Mouse (Mus musculus) lung, postnatal 0 days (tissue): ENCODE results near the gene Kifc5b. TPM values are rescaled to one million over a fixed set of nuclear protein-coding genes. Genes with fewer than 3 reads are reported as not detected.
A peak's percentile ranks its signal among the peaks of the same experiment; 100 is the strongest.

Source experiments
- ATAC-seq: fragments of 200-750 bp; cut with Nextera tagmentation; 2 replicates; pipeline ENCODE4 v1.8.0; 2017; ENCODE audit warnings: moderate library complexity
- DNase-seq: peaks from one replicate; pipeline ENCODE4 v3.0.0-alpha.2; 2016; ENCODE audit warnings: low spot score
- H3K27ac ChIP-seq: fragments of 300-500 bp; sonication (generic); 2 replicates; pipeline ENCODE4 v1.5.1; 2014; ENCODE audit warnings: antibody characterized with exemption, mild to moderate bottlenecking, low read length, mixed read lengths
- H3K27me3 ChIP-seq: fragments of 300-500 bp; sonication (generic); replicated peaks from 2 replicates; pipeline ENCODE4 v1.6.1; 2014; ENCODE audit warnings: low read length, mixed read lengths; ENCODE audit not compliant: insufficient read depth
- H3K36me3 ChIP-seq: fragments of 300-500 bp; sonication (generic); 2 replicates; pipeline ENCODE4 v1.6.1; 2014; ENCODE audit warnings: low read length, mixed read lengths; ENCODE audit not compliant: insufficient read depth
- H3K4me1 ChIP-seq: fragments of 300-500 bp; sonication (generic); 2 replicates; pipeline ENCODE4 v1.6.1; 2014; ENCODE audit warnings: antibody characterized with exemption, low read depth, low read length, mixed read lengths; ENCODE audit not compliant: insufficient read depth
- H3K4me2 ChIP-seq: fragments of 300-500 bp; sonication (generic); replicated peaks from 2 replicates; pipeline ENCODE4 v1.6.1; 2014; ENCODE audit warnings: low read depth, mild to moderate bottlenecking, low read length, moderate library complexity, mixed read lengths
- H3K4me3 ChIP-seq: fragments of 300-500 bp; sonication (generic); 2 replicates; pipeline ENCODE4 v1.5.1; 2014; ENCODE audit warnings: low read depth, low read length
- H3K9ac ChIP-seq: fragments of 300-500 bp; sonication (generic); replicated peaks from 2 replicates; pipeline ENCODE4 v1.6.1; 2014; ENCODE audit warnings: low read depth, mild to moderate bottlenecking
- H3K9me3 ChIP-seq: fragments of 300-500 bp; sonication (generic); 2 replicates; pipeline ENCODE4 v1.6.1; 2016; ENCODE audit warnings: low read length, mixed read lengths
- CTCF ChIP-seq: IDR thresholded peaks from 2 replicates; pipeline ENCODE4 v1.5.1; 2016; ENCODE audit warnings: antibody characterized with exemption, mild to moderate bottlenecking
- EP300 ChIP-seq: IDR thresholded peaks from 2 replicates; pipeline ENCODE4 v1.6.1; 2016; ENCODE audit warnings: antibody characterized with exemption, mild to moderate bottlenecking, control low read depth
- WGBS: fragments of 180-500 bp; shearing (Covaris S2); extraction: QIAGEN DNeasy Blood & Tissue Kit; methylation state at CpG from one replicate; pipeline ENCODE4 v1.1.7; 2014; 5-methylcytosine and 5-hydroxymethylcytosine counted together
- polyA plus RNA-seq: library from polyadenylated mRNA; unstranded; fragments of >200 nt; fragmentation: Nextera tagmentation; extraction: Ambion mirVana; gene quantifications from 2 replicates; pipeline ENCODE4 v1.2.1, GENCODE M21; 2015

Kifc5b gene
- polyA plus RNA-seq, 1 experiment from 2014 or later: 0.35 TPM

DNA sequence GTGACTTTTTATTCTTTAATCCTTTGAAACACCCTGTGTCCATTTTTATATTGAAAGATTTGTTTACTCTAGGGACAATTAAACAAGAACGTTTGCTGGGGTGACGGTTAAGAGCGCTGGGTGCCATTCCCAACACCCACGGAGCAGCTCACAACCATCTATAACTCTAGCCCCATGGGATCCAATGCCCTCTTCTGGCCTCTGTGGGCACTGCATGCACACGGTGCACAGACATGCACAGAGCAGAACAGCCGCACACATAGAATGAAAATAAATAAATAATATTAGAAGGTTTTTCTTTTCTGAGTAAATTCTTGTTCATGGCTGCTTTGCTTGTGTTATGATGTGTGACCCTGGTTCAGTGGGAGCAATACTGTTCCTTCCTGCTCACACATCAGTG lies 37.7 kb upstream of the Kifc5b start:
- peaks cover 4% of the 10 kb centered on the region; the same call in 1 of the 2 replicates for H3K4me1 ChIP-seq
- H3K9me3 ChIP-seq: no peaks in the 10 kb centered on the region
- no peaks in the 10 kb centered on the region for H3K36me3 ChIP-seq
- no peaks in the 10 kb centered on the region for H3K27me3 ChIP-seq
- no peak overlapping the region for H3K4me2 ChIP-seq
- no peak overlapping the region for H3K9ac ChIP-seq
- no peak for ATAC-seq
- no peak overlapping the region for H3K27ac ChIP-seq
- TF ChIP-seq EP300 (no peak), CTCF (peak; percentile 34; the same call in 1 of the 2 replicates)
- H3K4me3 ChIP-seq: no peak overlapping the region
- no peak for DNase-seq
- 79% methylated on average over 6 of the region's 6 CpGs for WGBS

DNA sequence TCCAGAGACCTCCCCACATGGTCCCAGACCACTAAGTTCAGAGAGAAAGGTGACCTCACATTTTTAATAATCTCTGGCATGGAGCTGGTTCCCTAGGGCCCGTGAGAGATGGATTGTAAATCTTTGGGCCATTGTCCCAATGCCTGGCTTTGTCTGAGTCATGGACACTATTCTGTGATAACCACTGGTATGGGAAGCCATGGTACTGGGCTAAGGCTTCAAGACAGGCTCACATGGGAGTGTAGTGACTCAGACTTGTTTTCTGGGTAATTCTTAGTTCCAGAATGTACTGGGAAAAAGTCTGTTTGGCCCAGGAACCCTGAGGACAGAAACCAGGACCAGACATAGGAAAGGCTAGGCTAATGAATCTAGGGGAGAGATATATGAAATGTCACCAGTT lies 34.2 kb upstream of the Kifc5b start:
- Histone ChIP-seq H3K27ac (no peak overlapping the region), H3K27me3 (no peaks in the 10 kb centered on the region), H3K4me1 (peaks cover 12% of the 10 kb centered on the region; the same call in 1 of the 2 replicates), H3K4me2 (no peak overlapping the region), H3K9ac (no peak overlapping the region), H3K4me3 (no peak overlapping the region), H3K9me3 (no peaks in the 10 kb centered on the region), H3K36me3 (no peaks in the 10 kb centered on the region)
- ATAC-seq (no peak), DNase-seq (no peak)
- 71% methylated on average over 1 of the region's 1 CpGs for WGBS
- TF ChIP-seq EP300 (no peak), CTCF (no peak)

DNA sequence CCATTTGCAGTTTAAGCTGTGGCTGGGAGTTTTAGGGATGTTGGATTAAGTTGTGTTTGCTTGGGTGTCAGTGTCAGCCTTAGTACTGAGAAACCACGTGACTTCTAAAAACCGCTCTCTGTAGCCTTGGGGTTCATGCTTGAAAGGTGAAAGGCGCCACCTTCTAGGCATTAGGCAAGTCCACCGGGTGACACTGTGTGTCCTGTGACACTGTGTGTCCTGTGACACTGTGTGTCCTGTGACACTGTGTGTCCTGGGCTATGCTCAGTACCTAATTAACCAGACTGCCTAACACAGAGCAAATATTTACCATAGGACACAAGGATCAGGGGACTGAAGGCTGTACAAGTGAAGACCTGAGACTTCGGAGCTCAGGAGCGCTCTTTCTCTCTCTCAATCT lies 33.3 kb upstream of the Kifc5b start:
- TF ChIP-seq EP300 (no peak), CTCF (no peak)
- no peaks in the 10 kb centered on the region for H3K36me3 ChIP-seq
- peaks cover 12% of the 10 kb centered on the region; the same call in 1 of the 2 replicates for H3K4me1 ChIP-seq
- 72% methylated on average over 6 of the region's 6 CpGs for WGBS
- no peaks in the 10 kb centered on the region for H3K27me3 ChIP-seq
- DNase-seq: no peak
- H3K4me2 ChIP-seq: no peak overlapping the region
- H3K27ac ChIP-seq: 0 out of 2 replicates have a peak overlapping the region, but pooled peaks have one; percentile 54
- no peaks in the 10 kb centered on the region for H3K9me3 ChIP-seq
- H3K9ac ChIP-seq: no peak overlapping the region
- H3K4me3 ChIP-seq: no peak overlapping the region
- no peak for ATAC-seq

DNA sequence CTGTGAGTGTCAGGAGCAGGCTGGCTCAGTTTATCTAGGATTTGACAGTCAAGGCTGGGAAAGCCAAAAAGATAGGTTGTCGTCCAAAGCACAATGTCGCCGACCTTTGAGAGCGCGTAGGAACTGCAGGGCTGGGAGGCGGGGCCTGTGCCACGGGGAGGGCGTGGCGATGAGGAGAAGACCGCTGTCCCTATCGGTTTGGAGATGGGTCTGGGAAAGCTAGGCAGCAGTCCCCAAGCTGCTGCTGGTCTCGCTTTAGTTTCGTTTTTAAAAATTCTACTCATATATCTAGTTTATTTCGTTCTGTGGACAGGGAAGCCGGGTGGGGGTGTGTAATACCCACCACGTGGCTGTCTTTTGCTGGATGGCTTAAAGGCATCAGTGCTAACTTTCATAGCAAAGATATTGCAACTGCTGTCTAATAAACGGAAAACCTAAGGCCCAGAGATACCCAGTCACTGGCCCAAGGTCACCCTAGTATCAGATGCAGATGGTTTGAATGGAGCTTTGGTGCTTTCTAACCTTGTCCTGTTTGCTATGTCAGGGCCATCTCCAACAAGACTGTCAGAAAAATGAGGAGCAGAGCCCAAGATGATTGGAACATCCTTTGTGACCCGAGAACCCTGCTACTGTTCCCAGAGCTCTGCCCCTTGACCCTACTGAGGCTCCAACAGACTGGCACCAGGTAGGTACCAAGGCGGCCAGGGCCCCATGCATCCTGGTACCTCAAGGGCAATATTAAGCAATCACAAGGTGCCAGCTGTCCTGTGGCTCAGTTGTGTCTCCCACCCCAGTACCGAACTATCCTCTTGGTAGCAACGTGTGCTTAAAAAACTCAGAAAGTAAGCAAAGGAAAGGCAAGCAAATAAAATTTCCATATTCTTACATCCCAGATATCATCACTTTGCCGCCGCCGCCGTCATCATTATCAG lies 31.6 kb upstream of the Kifc5b start:
- WGBS: 18% methylated on average over 25 of the region's 25 CpGs
- H3K36me3 ChIP-seq: no peaks in the 10 kb centered on the region
- peaks cover 12% of the 10 kb centered on the region; the same call in 1 of the 2 replicates for H3K4me1 ChIP-seq
- no peaks in the 10 kb centered on the region for H3K27me3 ChIP-seq
- H3K4me3 ChIP-seq: peak overlapping the region; percentile 26
- peak; percentile 79 for ATAC-seq
- peak overlapping the region; percentile 29; the same call in 1 of the 2 replicates for H3K9ac ChIP-seq
- no peak for DNase-seq
- peak overlapping the region; percentile 54; the same call in 1 of the 2 replicates for H3K27ac ChIP-seq
- no peaks in the 10 kb centered on the region for H3K9me3 ChIP-seq
- no peak for TF ChIP-seq EP300
- peak; percentile 74 for TF ChIP-seq CTCF
- H3K4me2 ChIP-seq: peak overlapping the region; percentile 55

DNA sequence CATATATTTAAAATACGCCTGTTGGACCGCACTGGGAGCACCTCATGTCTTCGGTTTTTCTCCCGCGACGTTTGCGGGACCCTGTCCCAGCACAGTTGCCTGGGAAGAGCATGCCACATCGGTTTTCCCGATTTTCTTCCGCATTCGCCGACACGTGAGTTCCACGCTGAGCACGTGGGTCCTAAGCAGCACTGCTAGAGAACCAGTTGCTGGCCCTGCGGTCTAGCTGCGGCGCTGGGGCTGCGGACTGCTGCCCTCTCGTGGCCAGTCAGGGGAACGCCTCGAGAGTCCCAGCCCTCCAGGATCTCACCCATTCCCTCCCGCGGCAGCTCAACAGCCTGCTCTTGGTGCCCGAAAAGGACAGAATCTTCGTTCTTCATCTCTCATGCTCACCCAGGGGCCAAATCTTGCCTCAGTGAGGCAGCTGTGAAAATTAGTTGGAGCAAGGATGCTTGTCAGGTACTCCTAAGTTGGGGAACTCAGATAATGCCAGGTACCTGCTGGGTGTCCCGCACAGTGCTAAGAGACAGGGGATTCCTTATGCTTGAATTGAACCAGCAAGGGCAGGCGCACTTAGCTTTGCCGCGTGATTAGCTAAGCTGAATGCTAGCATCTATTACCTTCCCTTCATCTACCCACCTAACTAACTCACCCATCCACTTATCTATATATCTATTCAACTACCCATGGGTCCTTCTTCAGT lies 30.7 kb upstream of the Kifc5b start:
- Histone ChIP-seq H3K4me1 (peaks cover 12% of the 10 kb centered on the region; the same call in 1 of the 2 replicates), H3K9ac (no peak overlapping the region), H3K36me3 (no peaks in the 10 kb centered on the region), H3K27me3 (no peaks in the 10 kb centered on the region), H3K9me3 (no peaks in the 10 kb centered on the region), H3K4me2 (peak overlapping the region; percentile 55), H3K4me3 (0 out of 2 replicates have a peak overlapping the region, but pooled peaks have one; percentile 11), H3K27ac (no peak overlapping the region)
- 9% methylated on average over 30 of the region's 30 CpGs for WGBS
- DNase-seq (peak; percentile 94), ATAC-seq (peak; percentile 84)
- no peak for TF ChIP-seq EP300
- TF ChIP-seq CTCF: peak; percentile 99

DNA sequence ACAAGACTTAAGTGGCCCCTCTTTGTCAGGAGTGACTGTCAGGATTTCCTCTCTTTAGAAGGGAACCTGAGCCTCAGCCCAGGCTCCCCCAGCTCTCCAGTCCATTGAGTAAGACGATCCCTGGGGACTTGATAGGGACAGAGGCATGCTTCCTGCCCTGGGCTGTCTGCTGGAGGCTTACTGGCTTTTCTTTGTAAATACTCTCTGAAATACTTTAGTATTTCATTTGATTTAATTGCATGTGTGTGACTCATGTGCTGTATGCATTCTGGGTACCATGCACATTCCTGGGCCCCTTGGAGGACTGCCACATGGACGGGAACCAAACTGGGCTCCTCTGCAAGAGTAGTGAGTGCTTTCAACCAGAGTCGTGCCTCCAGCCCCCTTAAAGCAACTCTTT lies 29.0 kb upstream of the Kifc5b start:
- no peaks in the 10 kb centered on the region for H3K36me3 ChIP-seq
- no peak overlapping the region for H3K4me2 ChIP-seq
- 15% methylated on average over 3 of the region's 3 CpGs for WGBS
- H3K9ac ChIP-seq: no peak overlapping the region
- peak; percentile 5; the same call in 1 of the 2 replicates for ATAC-seq
- DNase-seq: peak; percentile 60
- H3K4me3 ChIP-seq: no peak overlapping the region
- H3K4me1 ChIP-seq: peaks cover 12% of the 10 kb centered on the region; the same call in 1 of the 2 replicates
- H3K27me3 ChIP-seq: no peaks in the 10 kb centered on the region
- no peak overlapping the region for H3K27ac ChIP-seq
- no peaks in the 10 kb centered on the region for H3K9me3 ChIP-seq
- TF ChIP-seq EP300 (no peak), CTCF (no peak)
